Mouse (Mus musculus): ENCODE measurements around the gene Zfp13.

GRCm38 (mm10) chr17:23550188-23550791, 49.0 kb downstream of the Zfp13 start:
- TF ChIP-seq CTCF (IDR thresholded peaks at IDR 0.05; ENCODE audit: low read depth) (no peak), EP300 (optimal IDR thresholded peaks at IDR 0.05) (no peak)

Measured in stomach, postnatal 0 days (tissue).